Mouse (Mus musculus): Measurements from ENCODE around the gene Kbtbd12.

DNA sequence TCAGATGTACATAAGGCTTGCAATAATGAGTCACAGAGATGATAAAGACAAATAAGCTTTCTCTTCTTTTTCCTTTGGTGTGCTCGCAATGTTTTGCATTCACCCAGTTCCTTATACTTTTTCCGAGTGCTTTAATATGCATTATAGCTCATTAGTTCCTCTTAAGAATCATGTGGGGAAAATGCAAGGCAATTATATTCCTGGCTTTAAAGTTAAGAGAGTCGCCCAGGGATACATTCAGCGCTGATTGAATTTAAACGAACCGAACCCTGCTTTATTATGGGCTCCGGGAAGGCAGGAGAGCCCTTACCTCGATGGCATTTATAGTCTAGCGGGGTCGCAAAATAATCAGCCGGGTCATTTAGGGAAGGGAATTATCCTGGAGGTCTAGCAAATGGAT is 10.8 kb downstream of the Kbtbd12 start:
- TF ChIP-seq CTCF (IDR thresholded peaks at IDR 0.05; ENCODE audit: control insufficient read depth, insufficient read depth, low read length) (no peak), POLR2A (IDR thresholded peaks at IDR 0.05; ENCODE audit: borderline replicate concordance, control insufficient read depth, low read depth, low read length) (no peak)

Data from bone marrow, adult 2 months (tissue).